Mouse (Mus musculus) gastrocnemius, postnatal 14 days (tissue): ENCODE results near the gene Gm28036. TPM values are rescaled to one million over a fixed set of nuclear protein-coding genes. Genes with fewer than 3 reads are reported as not detected.

Experiments used
- total RNA-seq, 2 experiments: library from RNA; stranded (reverse); gene quantifications; 2 replicates each; pipeline ENCODE4 v1.2.3; 2021

Gm28036 gene
- total RNA-seq, 2 experiments from 2014 or later = 4.4 to 9.5 TPM

Other genes with a start within 250 kb of the Gm28036 start
- 100 to 1,000 TPM; 106 to 129 TPM for gene Uqcc1, start 196.8 kb downstream of the Gm28036 start, total RNA-seq
- gene Gm15557, start 186.4 kb downstream of the Gm28036 start, total RNA-seq = not detected
- not detected for gene Gdf5, start 181.7 kb downstream of the Gm28036 start, total RNA-seq
- 1 to 10 TPM; 5.5 to 5.6 TPM for gene Cep250, start 170.6 kb downstream of the Gm28036 start, total RNA-seq
- under 1 TPM; 0.29 to 0.31 TPM for gene 6430550D23Rik, start 119.1 kb downstream of the Gm28036 start, total RNA-seq
- 10 to 100 TPM; 58.2 to 60.4 TPM for gene Ergic3, start 119.0 kb downstream of the Gm28036 start, total RNA-seq
- gene Fer1l4, start 74.1 kb downstream of the Gm28036 start, total RNA-seq = not detected
- under 1 TPM; 0.57 to 0.86 TPM for gene Spag4, start 61.9 kb downstream of the Gm28036 start, total RNA-seq
- 10 to 100 TPM; 11.3 to 16.0 TPM for gene Cpne1, start 15.1 kb downstream of the Gm28036 start, total RNA-seq
- gene Rbm12, start 15.1 kb downstream of the Gm28036 start, total RNA-seq = 1 to 10 TPM; 8.2 to 8.3 TPM
- gene Romo1, start 16.9 kb upstream of the Gm28036 start, total RNA-seq = 100 to 1,000 TPM; 216 to 217 TPM
- 10 to 100 TPM; 53.6 to 65.4 TPM for gene Nfs1, start 17.1 kb upstream of the Gm28036 start, total RNA-seq
- 100 to 1,000 TPM in 1 of 2 experiments, 10 to 100 TPM in 1; 99.7 to 123 TPM for gene Rbm39, start 53.1 kb upstream of the Gm28036 start, total RNA-seq
- 10 to 100 TPM; 17.1 to 22.1 TPM for gene Phf20, start 69.4 kb upstream of the Gm28036 start, total RNA-seq
- 1 to 10 TPM; 1.4 to 2.1 TPM for gene Cnbd2, start 185.2 kb upstream of the Gm28036 start, total RNA-seq
- gene Scand1, start 185.6 kb upstream of the Gm28036 start, total RNA-seq = 10 to 100 TPM; 61.1 to 65.0 TPM